Mouse (Mus musculus) skeletal muscle tissue, adult 2 months (tissue): Measurements from ENCODE around the gene Resp18.
A peak's percentile ranks its signal among the peaks of the same experiment; 100 is the strongest.

Experiments used
- DNase-seq: peaks from one replicate; pipeline ENCODE4 v3.0.0-alpha.2; 2012; ENCODE audit warnings: low read depth, low spot score

Resp18 gene

DNA sequence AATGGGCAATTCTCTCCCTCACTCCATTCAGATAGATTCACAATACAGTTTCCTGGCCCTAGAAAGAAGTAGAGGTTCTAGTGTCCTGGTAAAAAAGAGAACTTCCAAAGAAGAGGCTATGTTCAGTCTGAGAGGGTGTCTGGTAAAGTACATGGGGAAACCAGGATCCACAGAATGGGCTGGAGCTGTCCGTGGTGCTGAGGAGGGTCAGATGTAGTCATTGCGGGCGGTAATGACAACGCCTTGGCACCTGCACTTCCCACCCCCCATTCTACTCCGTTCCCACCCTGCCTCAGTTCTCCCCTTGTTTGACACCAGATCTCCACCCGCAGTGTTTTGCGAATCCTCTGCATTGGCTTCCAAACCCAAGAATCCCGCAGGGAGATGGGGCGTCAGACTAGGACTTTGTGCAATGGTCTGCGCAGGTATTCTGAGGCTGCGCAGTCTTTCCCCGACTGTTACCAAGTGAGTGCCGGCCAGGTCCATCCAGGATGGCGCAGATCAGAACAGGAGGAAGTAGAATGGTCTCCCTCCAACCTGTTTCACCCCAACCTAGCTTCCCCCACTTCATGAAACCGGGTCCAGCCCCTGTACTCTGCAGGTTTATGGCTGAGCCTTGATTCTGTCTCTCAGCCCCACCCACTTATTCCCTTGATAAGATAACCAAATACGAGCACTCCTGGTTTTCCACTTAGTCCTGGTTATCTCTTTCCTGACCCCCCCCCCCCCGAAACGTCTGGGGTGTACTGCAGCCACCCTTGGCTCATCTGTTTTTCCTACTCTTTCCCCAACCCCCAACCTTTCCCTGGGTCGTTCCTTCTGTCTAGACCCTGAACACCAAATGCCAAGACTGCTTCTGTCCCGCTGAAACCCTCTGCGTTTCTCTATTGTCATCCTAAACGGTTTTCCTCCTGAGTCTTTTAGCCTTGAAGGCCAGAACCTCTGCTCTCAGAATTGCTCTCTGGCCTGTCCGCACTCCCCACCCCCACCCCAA is 723 bp downstream of the Resp18 start:
- DNase-seq: no peak

DNA sequence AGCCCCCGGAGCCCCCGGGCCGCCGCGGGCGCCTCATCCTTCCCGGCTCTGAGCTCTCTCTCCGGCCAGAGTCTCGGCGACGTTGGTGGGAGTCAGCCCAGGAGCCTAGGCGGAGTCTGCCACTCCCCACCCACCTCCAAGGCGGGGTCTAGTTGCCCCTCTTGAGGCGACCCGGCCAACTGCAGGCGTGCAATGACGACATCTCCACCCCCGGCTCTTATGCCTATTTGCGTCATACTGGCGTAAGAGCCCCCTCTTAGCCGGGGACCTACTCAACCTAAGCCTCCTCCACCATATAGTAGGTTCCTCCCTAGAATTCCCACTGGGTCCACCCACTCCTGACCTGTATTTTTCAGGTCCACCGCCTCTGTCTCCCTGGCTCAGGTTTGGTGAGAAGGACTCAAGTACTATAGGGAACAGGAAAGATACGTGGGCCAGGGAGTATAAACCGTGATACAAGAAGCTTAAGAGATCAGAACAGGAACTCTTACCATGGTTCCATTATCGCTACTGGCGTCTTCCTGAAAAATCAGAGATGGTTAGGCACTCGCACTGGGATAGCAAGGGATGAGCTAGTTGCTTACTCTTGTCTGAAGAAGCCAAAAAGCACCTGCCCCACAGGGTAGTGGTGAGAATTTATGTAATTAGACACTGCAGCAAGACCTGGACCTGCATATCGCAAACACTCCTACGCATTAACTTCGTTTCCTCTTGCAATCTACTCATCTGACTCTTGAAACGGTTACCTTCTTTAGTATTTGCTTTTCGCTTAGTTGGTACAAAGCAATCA is 13.9 kb downstream of the Resp18 start, which contains the start of gene Ptprn:
TSS of gene Ptprn (minus strand) at position 412 of the 790 bp plus-strand sequence.
- DNase-seq: no peak

DNA sequence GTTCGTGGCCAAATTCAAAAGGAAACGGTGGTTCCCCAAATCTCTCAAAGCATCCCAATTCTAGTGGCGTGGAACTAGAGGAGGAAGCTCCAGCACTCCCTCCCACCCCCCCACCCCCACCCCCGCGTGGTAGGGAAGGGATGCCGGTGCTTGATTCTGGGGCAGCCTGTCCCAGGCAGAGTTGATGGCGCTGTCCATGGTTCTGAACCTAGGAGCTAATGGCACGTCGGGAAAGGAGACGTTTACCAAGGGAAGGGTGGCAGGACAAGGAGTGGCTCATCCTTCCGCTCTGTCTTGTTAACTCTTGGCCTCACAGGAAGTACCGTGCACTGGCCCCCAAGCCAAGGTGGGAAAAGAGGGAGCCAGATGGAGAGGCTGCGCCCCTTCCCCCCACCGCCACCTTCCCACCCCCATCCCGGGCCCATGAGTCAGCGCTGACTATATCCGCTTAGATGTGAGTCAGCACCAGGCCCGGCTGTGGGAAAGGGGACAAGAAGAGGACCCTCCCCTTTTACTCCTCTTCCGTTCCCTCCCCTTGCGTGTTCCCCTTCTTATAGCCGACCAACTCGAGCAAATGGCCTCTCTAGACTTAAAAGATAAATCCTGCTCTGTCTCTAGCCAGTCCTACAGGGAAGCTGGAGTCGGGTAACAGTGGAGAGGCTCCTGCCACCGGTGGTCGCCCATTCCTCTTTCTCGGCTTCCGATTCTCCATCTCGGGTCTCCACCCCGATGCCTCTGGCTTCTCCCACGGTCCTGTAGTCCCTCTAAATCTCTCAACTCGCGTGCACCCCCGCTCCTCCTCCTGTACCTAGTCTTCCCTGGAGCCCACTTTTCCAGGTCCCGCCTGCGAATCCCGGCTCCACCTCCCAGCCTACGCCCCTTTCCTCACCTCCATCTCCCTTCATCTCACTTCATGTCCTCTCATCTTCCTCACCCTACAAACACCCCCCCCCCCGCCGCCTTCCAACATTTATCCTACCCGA is 15.0 kb downstream of the Resp18 start:
- DNase-seq: no peak

DNA sequence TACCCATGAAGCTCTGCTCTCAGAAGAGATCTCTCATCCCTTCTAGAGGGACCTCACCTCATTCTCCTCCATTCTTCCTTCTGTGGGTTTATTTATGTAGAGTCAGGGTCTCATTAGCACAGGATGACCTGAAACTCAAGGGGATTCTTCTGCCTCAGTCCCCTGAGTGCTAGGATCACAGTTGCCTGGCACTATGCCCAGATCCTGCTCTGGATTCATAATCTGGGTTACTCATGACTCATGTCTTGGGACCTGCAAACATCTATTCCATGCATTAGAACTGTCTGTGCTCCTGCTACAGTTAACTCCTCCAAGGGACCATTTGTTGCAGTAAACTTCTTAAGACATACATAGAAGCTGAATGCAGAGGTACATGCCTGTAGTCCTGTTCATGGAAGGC is 16.9 kb downstream of the Resp18 start:
- DNase-seq: no peak

DNA sequence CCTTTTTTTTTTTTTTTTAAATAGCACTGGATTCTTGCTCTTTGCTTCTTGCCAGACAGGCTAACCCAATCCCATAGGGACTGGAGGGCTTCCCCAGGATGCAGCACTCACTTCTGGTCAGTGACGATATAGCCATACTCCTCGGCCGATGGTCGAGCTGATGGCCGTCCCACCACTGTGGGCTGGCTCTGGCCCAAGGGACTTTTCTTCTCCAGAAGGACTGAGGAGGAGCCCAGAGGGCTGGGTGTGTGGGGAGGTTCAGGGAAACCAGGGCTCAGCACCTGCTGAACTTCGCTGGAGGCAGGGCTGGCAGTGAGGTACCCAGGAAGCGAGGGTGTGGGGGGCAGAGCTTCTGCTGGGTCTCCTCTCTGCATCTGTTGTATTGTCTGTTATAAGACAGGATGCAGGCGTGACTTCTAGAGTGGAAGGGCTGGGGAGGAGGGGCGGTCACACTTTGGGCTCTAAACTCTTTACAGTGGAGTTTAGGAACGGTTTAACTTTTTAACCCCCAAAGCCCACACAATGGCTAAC is 22.6 kb downstream of the Resp18 start:
- no peak for DNase-seq

DNA sequence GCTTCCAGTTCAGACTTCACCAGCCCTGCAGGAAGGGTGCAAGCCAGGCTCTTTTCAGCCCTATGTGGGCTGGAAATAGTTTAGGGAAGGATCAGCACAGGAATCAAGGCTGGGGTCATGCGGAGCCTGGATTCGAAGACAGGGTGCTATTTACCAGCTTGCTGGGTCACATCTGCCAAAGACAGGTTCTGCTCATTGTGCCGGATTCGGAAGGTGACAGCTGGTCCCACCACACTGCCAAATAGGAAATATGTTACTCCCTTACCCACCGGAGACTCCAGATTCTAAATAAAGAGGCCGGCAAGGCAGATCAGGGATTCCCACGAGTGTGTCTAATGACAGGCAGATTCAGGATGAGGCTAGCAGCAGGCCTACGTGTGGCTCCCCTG is 23.6 kb downstream of the Resp18 start:
- DNase-seq: no peak

DNA sequence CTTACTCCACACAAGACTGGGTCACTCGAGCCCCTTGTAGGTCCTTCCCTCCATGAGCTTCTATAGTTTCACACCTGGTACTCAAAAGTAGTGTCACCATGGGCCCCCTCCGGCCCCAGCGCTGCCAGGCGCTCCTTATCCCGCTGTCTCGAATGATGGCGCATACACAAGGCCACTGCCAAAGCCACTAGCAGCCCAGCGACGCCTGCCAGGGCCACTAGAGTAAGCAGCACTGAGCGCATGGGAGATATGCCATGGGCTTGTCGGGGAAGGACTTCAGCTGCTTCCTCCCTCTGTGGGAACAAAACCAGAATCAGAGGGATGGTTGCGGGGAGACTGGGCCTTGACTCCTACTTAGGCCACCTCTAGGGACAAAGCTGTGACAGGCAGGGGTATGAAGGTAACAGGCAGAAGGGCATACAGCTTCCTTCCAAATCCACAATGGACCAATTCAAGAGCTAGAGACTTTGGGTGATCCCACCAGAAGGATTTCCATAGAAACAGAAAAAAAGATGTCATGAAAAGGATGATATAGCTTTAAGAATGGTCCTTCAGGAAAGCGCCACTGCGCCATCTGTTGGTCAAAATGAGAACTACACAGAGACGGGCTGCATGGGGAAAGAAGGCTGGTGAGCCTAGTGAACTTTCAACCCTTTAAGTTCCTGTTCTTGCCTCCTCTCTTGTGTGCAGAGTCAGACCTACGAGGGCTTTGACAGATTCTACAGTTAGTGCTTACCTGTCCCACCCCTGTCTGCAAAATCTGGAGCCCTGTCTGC is 24.2 kb downstream of the Resp18 start:
- DNase-seq: peak; percentile 60

DNA sequence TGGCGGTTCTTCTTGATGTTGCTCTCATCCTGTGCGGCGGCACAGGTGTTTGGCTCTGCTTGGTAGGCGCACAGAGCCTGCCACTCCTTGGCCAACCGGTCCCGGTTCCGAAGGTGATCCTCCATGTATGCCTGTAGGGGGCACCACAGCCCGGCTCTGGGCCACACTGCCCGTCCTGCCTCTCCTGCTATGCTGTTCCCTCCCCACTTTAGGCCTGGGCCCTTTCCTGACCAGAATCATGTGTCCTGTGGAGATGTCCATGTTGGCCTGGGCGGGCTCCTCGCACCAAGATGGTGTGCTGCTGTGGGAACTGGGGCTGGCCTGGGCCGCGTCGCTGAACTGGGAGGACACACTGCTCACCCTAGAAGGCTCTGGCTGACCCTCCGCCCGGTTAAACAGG is 25.2 kb downstream of the Resp18 start:
- DNase-seq: no peak

DNA sequence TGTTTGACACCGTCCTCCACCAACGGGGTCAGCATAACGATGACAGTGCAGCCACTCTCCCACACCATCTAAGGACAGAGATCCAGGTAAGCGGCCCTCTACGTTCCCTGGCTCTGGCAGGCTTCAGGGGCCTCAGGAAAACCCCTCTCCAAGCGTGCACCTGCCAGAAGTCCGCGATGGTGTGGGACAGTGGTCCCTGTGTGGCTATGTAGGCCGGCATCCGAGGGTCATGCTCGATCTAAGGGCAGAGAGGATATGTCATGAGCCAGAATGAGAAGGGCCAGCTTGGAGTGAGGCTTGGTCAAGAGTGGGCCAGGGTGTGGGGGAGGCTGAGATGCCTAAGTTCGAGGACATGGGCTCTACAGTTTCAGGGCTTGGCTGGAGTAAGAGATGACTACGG is 25.9 kb downstream of the Resp18 start:
- no peak for DNase-seq

DNA sequence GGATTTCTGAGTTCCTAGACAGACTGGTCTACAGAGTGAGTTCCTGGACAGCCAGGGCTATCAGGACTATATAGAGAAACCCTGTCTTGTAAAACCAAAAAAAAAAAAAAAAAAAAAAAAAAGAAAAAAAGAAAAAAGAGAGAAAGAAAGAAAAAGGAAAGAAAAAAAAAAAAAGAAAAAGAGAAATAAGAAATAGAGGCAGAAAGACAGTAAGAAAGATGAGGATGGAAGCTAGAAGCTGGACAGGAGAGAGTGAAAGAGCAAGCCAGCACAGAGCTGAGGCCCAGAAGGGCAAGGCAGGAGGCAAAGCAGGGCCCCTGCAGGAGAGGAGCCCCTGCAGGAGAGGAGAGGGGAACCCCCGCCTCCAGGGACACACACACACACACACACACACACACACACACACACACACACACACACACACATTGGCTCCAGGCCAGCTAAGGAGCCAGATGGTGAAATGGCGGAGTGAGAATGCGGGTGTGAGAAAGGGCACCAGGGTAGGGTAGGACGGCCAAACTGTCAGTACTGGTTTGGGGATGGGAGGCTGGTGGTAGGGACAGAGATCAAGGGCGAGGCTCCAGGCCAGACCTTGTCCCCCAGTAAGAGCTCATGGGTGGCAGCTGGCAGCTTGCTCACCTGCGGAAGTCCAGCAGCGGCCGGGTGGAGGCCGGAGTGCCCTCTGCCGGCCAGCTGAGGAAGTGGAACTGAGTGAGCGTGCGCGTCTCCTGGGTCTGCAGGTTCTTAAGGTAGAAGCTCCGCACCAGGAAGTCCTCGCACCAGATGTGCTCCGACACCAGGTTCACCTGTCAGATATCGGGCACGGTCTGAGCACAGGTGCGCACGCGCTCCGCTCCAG is 26.9 kb downstream of the Resp18 start:
- DNase-seq: peak; percentile 81

DNA sequence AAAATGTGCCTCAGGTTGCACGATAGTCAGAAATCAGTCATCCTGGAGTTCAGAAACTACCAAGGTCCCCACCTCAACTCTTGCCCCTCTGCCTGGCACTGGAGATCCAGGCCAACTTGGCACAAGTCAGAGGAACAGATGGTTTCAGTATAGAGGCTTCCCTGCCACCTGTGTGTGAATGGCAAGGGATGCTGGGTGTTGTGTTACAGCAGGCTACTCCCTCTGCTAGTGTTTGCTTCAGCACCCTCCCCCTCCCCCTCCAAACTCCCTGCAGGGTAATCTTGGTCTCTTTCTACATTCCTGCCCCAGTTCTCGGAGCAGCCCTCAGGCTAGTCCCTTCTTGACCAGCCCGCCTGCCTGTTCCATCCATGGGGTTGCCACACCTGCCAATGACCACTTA is 27.7 kb downstream of the Resp18 start:
- DNase-seq: no peak

DNA sequence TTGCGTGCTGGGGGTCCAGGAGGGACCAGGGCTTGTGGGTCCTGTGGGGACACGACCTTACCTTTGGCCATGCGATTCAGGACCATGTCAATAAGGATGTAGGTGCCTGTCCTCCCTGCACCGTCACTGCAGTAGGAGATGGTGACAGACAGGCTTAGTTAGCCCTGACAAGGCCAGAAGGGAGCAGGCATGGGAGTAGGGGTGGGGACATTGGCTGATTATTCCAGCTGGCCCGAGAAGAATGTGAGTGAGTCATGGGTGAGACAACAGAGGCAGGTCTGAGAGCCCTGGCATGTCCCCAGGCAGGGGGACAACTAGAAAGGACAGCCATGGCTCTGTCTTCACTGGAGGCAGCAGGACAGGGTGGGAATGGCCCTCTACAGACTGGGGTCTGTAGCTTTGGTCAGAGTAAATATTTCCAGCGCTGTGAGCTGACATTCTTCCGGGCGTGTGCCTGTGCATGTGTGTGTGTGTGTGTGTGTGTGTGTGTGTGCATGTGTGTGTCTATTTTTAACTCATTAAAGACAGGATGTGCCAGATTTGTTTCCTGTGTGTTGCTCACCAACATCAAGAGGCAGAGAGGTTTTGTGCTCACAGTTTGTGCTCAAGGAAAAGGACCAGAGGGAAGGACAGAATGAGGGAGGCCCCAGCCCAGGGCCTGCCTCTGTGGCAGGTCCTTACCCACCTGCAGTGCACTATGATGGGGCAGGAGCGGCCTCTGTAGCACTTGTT is 30.0 kb downstream of the Resp18 start:
- DNase-seq: peak; percentile 48

DNA sequence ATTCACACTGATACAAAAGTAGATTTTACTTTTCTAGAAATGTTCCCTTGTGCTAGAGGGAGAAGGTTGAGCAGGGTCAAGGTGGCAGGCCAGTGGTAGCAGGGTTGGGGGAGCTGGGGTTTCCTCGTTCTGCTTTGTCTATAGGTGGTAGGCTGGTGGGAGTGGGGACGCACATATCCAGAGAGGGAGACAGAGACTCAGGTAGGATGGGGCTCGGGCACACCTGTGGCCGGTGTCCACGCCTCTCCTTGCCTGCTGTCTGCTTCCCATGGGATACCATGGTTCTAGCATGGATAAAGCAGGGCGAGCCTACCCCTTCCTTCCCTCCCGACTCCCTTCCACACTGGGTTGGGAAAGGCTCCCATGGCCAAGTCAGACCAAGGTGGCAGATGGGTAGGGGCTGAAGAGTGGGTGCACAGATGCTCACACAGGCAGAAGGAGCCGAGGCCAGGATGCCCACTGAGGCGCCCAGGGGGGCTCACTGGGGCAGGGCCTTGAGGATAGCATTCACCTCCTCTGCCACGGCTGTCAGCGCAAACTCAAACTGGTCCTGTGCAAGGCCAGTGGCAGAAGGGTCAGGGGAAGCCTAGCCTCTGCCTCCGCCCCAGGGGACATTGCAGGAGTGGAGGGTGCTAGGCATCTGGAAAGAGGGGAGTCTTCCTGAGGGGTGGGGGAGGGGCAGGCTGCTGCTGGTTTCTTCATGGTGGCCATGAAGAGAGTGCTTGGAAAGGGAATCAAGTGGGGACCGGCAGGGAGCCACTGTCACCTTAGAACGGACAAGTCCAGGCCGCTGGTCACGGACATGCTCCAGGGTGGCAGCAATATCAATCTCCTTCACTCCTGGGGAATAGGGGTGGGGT is 30.9 kb downstream of the Resp18 start:
- DNase-seq: no peak

DNA sequence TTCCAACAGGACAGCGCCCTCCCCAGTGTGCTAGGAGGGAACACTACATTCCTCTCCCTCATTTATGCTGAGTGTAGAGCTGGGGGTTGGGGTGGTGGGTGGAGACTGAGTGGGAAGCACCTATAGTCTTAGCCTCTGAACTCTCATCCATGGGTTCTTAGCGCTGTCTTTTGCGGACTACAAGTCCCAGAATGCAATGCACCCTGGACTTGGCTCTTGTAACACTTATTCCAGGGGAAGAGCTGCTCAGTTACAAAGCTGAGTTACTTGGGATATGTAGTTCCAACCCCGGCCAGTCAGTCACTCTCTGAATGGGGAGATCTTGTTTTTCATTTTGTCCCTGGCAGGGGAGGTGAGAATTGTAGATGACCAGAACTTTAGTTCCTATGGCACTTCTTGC is 33.4 kb downstream of the Resp18 start:
- DNase-seq: peak; percentile 71

DNA sequence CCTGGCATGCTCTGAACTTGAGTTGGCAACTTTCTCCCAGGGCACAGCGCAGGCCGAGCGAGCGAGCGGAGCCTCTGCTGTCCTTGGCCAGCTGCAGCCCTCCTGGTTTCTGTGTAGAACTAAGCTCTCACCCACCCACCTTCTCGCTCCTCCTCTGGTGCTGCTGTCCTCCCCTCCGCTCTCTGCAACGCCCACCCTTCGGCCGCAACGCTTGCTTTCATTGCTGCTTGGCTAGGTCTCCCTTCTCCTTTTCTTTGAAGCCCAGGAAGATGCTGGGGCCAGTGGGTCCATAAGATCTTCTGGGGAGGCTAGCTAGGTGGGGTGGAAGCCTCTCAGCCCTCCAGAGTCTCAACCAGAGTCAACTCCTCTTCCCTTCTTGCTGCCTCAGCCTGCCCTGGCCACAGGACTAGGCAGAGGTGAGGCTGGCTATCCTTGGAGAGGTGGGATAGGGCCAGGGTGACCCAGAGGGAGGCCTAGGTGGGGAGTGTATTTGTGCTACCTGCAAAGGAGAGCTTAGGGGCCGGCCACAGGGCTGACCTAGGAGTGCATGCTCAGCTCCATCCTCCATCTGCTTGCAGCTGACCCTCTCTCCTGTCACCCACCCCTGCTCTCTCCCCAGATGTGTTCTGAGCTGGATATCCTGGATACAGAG is 33.9 kb downstream of the Resp18 start:
- DNase-seq: no peak

DNA sequence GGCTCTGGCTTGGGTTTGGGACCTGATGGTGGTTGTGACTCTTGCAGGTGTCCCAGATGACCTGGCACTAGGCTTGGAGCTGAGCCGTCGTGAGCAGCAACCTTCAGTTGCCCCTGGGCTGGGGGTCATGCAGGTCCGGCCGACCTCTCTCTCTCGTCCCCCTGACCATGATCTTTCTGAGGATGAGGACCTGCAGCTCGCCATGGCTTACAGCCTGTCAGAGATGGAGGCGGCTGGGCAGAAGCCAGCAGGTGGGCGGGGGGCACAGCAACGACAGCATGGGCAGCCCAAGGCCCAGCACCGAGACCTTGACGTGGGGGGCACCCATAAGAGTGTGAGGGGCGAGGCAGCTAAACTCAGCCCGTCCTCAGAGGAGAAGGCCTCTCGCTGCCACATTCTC is 34.8 kb downstream of the Resp18 start:
- no peak for DNase-seq

DNA sequence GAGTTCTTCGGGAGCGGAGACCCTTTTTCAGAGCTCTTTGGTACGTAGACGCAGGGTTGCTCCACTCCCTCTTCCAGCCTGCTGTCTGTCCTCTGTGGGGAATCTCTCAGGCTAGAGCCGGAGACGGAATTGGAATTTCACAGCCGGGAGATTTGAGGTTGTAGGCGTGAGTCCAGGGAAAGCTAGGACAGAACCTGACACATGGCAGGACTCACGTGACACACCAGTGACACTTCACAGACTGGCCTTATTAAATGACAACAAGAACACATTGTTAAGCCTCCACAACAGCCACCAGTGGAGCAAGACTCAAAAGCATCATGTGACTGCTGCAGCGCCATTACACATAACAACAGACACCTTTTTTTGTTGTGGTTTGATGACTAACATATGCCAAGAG is 38.6 kb downstream of the Resp18 start:
- DNase-seq: no peak
